Mouse (Mus musculus) urinary bladder, postnatal 4 days (tissue): Measurements from ENCODE around the gene Olfr110.
"Not testable (repeated sequence)": the region's sequence is repeated elsewhere in the genome, so short reads cannot be mapped to it uniquely, and the experiment has no call there.

Experiments used
- DNase-seq, 2 experiments: peaks; one replicate each; pipeline ENCODE4 v3.0.0; 2021 to 2022; ENCODE audit warnings: low spot score in 2 of 2

The Olfr110 gene

GRCm38 (mm10) chr17:37491930-37492518 is at the start of gene Olfr110:
TSS of gene Olfr110 (plus strand) at chr17:37492468.
- DNase-seq = no peak

GRCm38 (mm10) chr17:37445180-37445579 is 47.1 kb upstream of the Olfr110 start, which contains the start of gene Olfr108:
TSS of gene Olfr108 (plus strand) at chr17:37445480.
- no peak for DNase-seq

GRCm38 (mm10) chr17:37458616-37459015 is 33.7 kb upstream of the Olfr110 start, which contains the start of gene Olfr109:
TSS of gene Olfr109 (plus strand) at chr17:37458916.
- DNase-seq = no peak

- DNase-seq = no peak
Measured at GRCm38 (mm10) chr17:37483452-37483851, 8.8 kb upstream of the Olfr110 start, which contains the start of gene H2-M2. TSS of gene H2-M2 (minus strand) at chr17:37483552.

- no peak for DNase-seq
Measured at GRCm38 (mm10) chr17:37507730-37508129, 15.5 kb downstream of the Olfr110 start, which contains the start of gene Olfr111. TSS of gene Olfr111 (plus strand) at chr17:37508030.

- not testable (repeated sequence) for DNase-seq
Measured at GRCm38 (mm10) chr17:37524612-37525011, 32.3 kb downstream of the Olfr110 start.

- DNase-seq = not testable (repeated sequence)
Measured at GRCm38 (mm10) chr17:37525427-37525826, 33.2 kb downstream of the Olfr110 start.

- no peak for DNase-seq
Measured at GRCm38 (mm10) chr17:37535173-37535572, 42.9 kb downstream of the Olfr110 start.

GRCm38 (mm10) chr17:37538416-37538815 is 46.1 kb downstream of the Olfr110 start:
- not testable (repeated sequence) for DNase-seq

GRCm38 (mm10) chr17:37541454-37542119 is 49.3 kb downstream of the Olfr110 start:
- no peak for DNase-seq

- DNase-seq = no peak
Measured at GRCm38 (mm10) chr17:37543800-37544435, 51.6 kb downstream of the Olfr110 start.
